Mouse (Mus musculus): ENCODE results near the gene Slc8a2. TPM values are rescaled to one million over a fixed set of nuclear protein-coding genes. Genes with fewer than 3 reads are reported as not detected.

Gene Slc8a2
- polyA plus RNA-seq, 1 experiment from 2014 or later: 0.15 TPM

GRCm38 (mm10) chr7:16193702-16194101, 64.1 kb downstream of the Slc8a2 start:
- H3K4me1 ChIP-seq (ENCODE audit: control insufficient read depth in 2 of 2, insufficient read depth in 2 of 2, low read length in 2 of 2): no peaks in the 10 kb centered on the region; a peak in 1 of 4 replicates
- H3K27ac ChIP-seq (replicated peaks in 1 of 2; ENCODE audit: control insufficient read depth in 1 of 2, insufficient read depth in 1 of 2, low read depth in 2 of 2, low read length in 2 of 2): no peak overlapping the region
- H3K9me3 ChIP-seq (ENCODE audit: control insufficient read depth, low read length): no peaks in the 10 kb centered on the region
- 60% methylated on average over 3 of the region's 3 CpGs for WGBS
- peaks cover 30% of the 10 kb centered on the region for H3K36me3 ChIP-seq (ENCODE audit: control insufficient read depth, insufficient read depth, low read length)
- no peak overlapping the region for H3K4me3 ChIP-seq (ENCODE audit: control insufficient read depth in 1 of 2, insufficient read depth in 1 of 2, low read depth in 1 of 2, low read length in 2 of 2)
- H3K27me3 ChIP-seq (ENCODE audit: control insufficient read depth, insufficient read depth, low read length): no peaks in the 10 kb centered on the region; the same call in 1 of the 2 replicates
- no peak for ATAC-seq (ENCODE audit: insufficient number of reproducible peaks, insufficient read depth, low FRiP score, low read depth)
- no peak overlapping the region for H3K4me2 ChIP-seq (ENCODE audit: low read length)
- no peak overlapping the region for H3K9ac ChIP-seq (ENCODE audit: low read length)

GRCm38 (mm10) chr7:16196616-16197015, 67.0 kb downstream of the Slc8a2 start:
- Histone ChIP-seq H3K4me3 (ENCODE audit: control insufficient read depth in 1 of 2, insufficient read depth in 1 of 2, low read depth in 1 of 2, low read length in 2 of 2) (no peak overlapping the region), H3K4me1 (ENCODE audit: control insufficient read depth in 2 of 2, insufficient read depth in 2 of 2, low read length in 2 of 2) (no peaks in the 10 kb centered on the region), H3K4me2 (ENCODE audit: low read length) (no peak overlapping the region), H3K36me3 (ENCODE audit: control insufficient read depth, insufficient read depth, low read length) (peaks cover 59% of the 10 kb centered on the region), H3K27ac (replicated peaks in 1 of 2; ENCODE audit: control insufficient read depth in 1 of 2, insufficient read depth in 1 of 2, low read depth in 2 of 2, low read length in 2 of 2) (no peak overlapping the region), H3K9ac (ENCODE audit: low read length) (no peak overlapping the region), H3K9me3 (ENCODE audit: control insufficient read depth, low read length) (no peaks in the 10 kb centered on the region), H3K27me3 (ENCODE audit: control insufficient read depth, insufficient read depth, low read length) (no peaks in the 10 kb centered on the region)
- no peak for ATAC-seq (ENCODE audit: insufficient number of reproducible peaks, insufficient read depth, low FRiP score, low read depth)
- WGBS: 72% methylated on average over 6 of the region's 6 CpGs

- no peaks in the 10 kb centered on the region for H3K4me1 ChIP-seq (ENCODE audit: control insufficient read depth in 2 of 2, insufficient read depth in 2 of 2, low read length in 2 of 2)
- H3K4me3 ChIP-seq (ENCODE audit: control insufficient read depth in 1 of 2, insufficient read depth in 1 of 2, low read depth in 1 of 2, low read length in 2 of 2): no peak overlapping the region
- no peaks in the 10 kb centered on the region for H3K27me3 ChIP-seq (ENCODE audit: control insufficient read depth, insufficient read depth, low read length)
- WGBS: 76% methylated on average over 5 of the region's 5 CpGs
- H3K9ac ChIP-seq (ENCODE audit: low read length): no peak overlapping the region
- ATAC-seq (ENCODE audit: insufficient number of reproducible peaks, insufficient read depth, low FRiP score, low read depth): no peak
- H3K36me3 ChIP-seq (ENCODE audit: control insufficient read depth, insufficient read depth, low read length): peaks cover 65% of the 10 kb centered on the region
- no peaks in the 10 kb centered on the region for H3K9me3 ChIP-seq (ENCODE audit: control insufficient read depth, low read length)
- H3K27ac ChIP-seq (replicated peaks in 1 of 2; ENCODE audit: control insufficient read depth in 1 of 2, insufficient read depth in 1 of 2, low read depth in 2 of 2, low read length in 2 of 2): no peak overlapping the region
- H3K4me2 ChIP-seq (ENCODE audit: low read length): no peak overlapping the region
Measured at GRCm38 (mm10) chr7:16197166-16197565, 67.5 kb downstream of the Slc8a2 start.

GRCm38 (mm10) chr7:16198540-16198939, 68.9 kb downstream of the Slc8a2 start:
- no peak overlapping the region for H3K4me3 ChIP-seq (ENCODE audit: control insufficient read depth in 1 of 2, insufficient read depth in 1 of 2, low read depth in 1 of 2, low read length in 2 of 2)
- H3K27me3 ChIP-seq (ENCODE audit: control insufficient read depth, insufficient read depth, low read length): no peaks in the 10 kb centered on the region
- no peak overlapping the region for H3K9ac ChIP-seq (ENCODE audit: low read length)
- 85% methylated on average over 11 of the region's 11 CpGs for WGBS
- H3K27ac ChIP-seq (replicated peaks in 1 of 2; ENCODE audit: control insufficient read depth in 1 of 2, insufficient read depth in 1 of 2, low read depth in 2 of 2, low read length in 2 of 2): no peak overlapping the region
- H3K9me3 ChIP-seq (ENCODE audit: control insufficient read depth, low read length): no peaks in the 10 kb centered on the region
- ATAC-seq (ENCODE audit: insufficient number of reproducible peaks, insufficient read depth, low FRiP score, low read depth): no peak
- H3K4me2 ChIP-seq (ENCODE audit: low read length): no peak overlapping the region
- H3K4me1 ChIP-seq (ENCODE audit: control insufficient read depth in 2 of 2, insufficient read depth in 2 of 2, low read length in 2 of 2): no peaks in the 10 kb centered on the region
- H3K36me3 ChIP-seq (ENCODE audit: control insufficient read depth, insufficient read depth, low read length): peaks cover 78% of the 10 kb centered on the region

- no peak for ATAC-seq (ENCODE audit: insufficient number of reproducible peaks, insufficient read depth, low FRiP score, low read depth)
Measured at GRCm38 (mm10) chr7:16201136-16201535, 71.5 kb downstream of the Slc8a2 start.

GRCm38 (mm10) chr7:16202756-16203504, 73.3 kb downstream of the Slc8a2 start:
- Histone ChIP-seq H3K9ac (ENCODE audit: low read length) (no peak overlapping the region), H3K9me3 (ENCODE audit: control insufficient read depth, low read length) (no peaks in the 10 kb centered on the region), H3K4me3 (ENCODE audit: control insufficient read depth in 1 of 2, insufficient read depth in 1 of 2, low read depth in 1 of 2, low read length in 2 of 2) (no peak overlapping the region), H3K4me2 (ENCODE audit: low read length) (no peak overlapping the region), H3K4me1 (ENCODE audit: control insufficient read depth in 2 of 2, insufficient read depth in 2 of 2, low read length in 2 of 2) (no peaks in the 10 kb centered on the region), H3K36me3 (ENCODE audit: control insufficient read depth, insufficient read depth, low read length) (peaks cover 87% of the 10 kb centered on the region), H3K27me3 (ENCODE audit: control insufficient read depth, insufficient read depth, low read length) (no peaks in the 10 kb centered on the region), H3K27ac (replicated peaks in 1 of 2; ENCODE audit: control insufficient read depth in 1 of 2, insufficient read depth in 1 of 2, low read depth in 2 of 2, low read length in 2 of 2) (no peak overlapping the region)
- no peak for ATAC-seq (ENCODE audit: insufficient number of reproducible peaks, insufficient read depth, low FRiP score, low read depth)
- WGBS: 80% methylated on average over 15 of the region's 15 CpGs

More at GRCm38 (mm10) chr7:16201136-16201535, 71.5 kb downstream of the Slc8a2 start:
- no peak overlapping the region for H3K4me3 ChIP-seq (ENCODE audit: control insufficient read depth in 1 of 2, insufficient read depth in 1 of 2, low read depth in 1 of 2, low read length in 2 of 2)
- H3K9me3 ChIP-seq (ENCODE audit: control insufficient read depth, low read length): no peaks in the 10 kb centered on the region
- H3K36me3 ChIP-seq (ENCODE audit: control insufficient read depth, insufficient read depth, low read length): peaks cover 97% of the 10 kb centered on the region
- no peak overlapping the region for H3K4me2 ChIP-seq (ENCODE audit: low read length)
- no peaks in the 10 kb centered on the region for H3K4me1 ChIP-seq (ENCODE audit: control insufficient read depth in 2 of 2, insufficient read depth in 2 of 2, low read length in 2 of 2)
- H3K27me3 ChIP-seq (ENCODE audit: control insufficient read depth, insufficient read depth, low read length): no peaks in the 10 kb centered on the region
- H3K27ac ChIP-seq (replicated peaks in 1 of 2; ENCODE audit: control insufficient read depth in 1 of 2, insufficient read depth in 1 of 2, low read depth in 2 of 2, low read length in 2 of 2): no peak overlapping the region
- WGBS: 78% methylated on average over 6 of the region's 6 CpGs
- H3K9ac ChIP-seq (ENCODE audit: low read length): no peak overlapping the region

GRCm38 (mm10) chr7:16203505-16203903, 73.9 kb downstream of the Slc8a2 start:
- Histone ChIP-seq H3K9me3 (ENCODE audit: control insufficient read depth, low read length) (no peaks in the 10 kb centered on the region), H3K27me3 (ENCODE audit: control insufficient read depth, insufficient read depth, low read length) (no peaks in the 10 kb centered on the region), H3K36me3 (ENCODE audit: control insufficient read depth, insufficient read depth, low read length) (peaks cover 83% of the 10 kb centered on the region), H3K27ac (replicated peaks in 1 of 2; ENCODE audit: control insufficient read depth in 1 of 2, insufficient read depth in 1 of 2, low read depth in 2 of 2, low read length in 2 of 2) (no peak overlapping the region), H3K4me3 (ENCODE audit: control insufficient read depth in 1 of 2, insufficient read depth in 1 of 2, low read depth in 1 of 2, low read length in 2 of 2) (no peak overlapping the region), H3K4me1 (ENCODE audit: control insufficient read depth in 2 of 2, insufficient read depth in 2 of 2, low read length in 2 of 2) (no peaks in the 10 kb centered on the region), H3K9ac (ENCODE audit: low read length) (no peak overlapping the region), H3K4me2 (ENCODE audit: low read length) (no peak overlapping the region)
- 85% methylated on average over 13 of the region's 13 CpGs for WGBS
- no peak for ATAC-seq (ENCODE audit: insufficient number of reproducible peaks, insufficient read depth, low FRiP score, low read depth)

- Histone ChIP-seq H3K4me1 (ENCODE audit: control insufficient read depth in 2 of 2, insufficient read depth in 2 of 2, low read length in 2 of 2) (no peaks in the 10 kb centered on the region), H3K27ac (replicated peaks in 1 of 2; ENCODE audit: control insufficient read depth in 1 of 2, insufficient read depth in 1 of 2, low read depth in 2 of 2, low read length in 2 of 2) (no peak overlapping the region), H3K9ac (ENCODE audit: low read length) (no peak overlapping the region), H3K27me3 (ENCODE audit: control insufficient read depth, insufficient read depth, low read length) (no peaks in the 10 kb centered on the region), H3K36me3 (ENCODE audit: control insufficient read depth, insufficient read depth, low read length) (peaks cover 83% of the 10 kb centered on the region), H3K4me2 (ENCODE audit: low read length) (no peak overlapping the region), H3K9me3 (ENCODE audit: control insufficient read depth, low read length) (no peaks in the 10 kb centered on the region), H3K4me3 (ENCODE audit: control insufficient read depth in 1 of 2, insufficient read depth in 1 of 2, low read depth in 1 of 2, low read length in 2 of 2) (no peak overlapping the region)
- no peak; the same call in 1 of the 2 replicates for ATAC-seq (ENCODE audit: insufficient number of reproducible peaks, insufficient read depth, low FRiP score, low read depth)
- WGBS: 89% methylated on average over 8 of the region's 9 CpGs
Measured at GRCm38 (mm10) chr7:16204791-16205190, 75.2 kb downstream of the Slc8a2 start.
